Mouse (Mus musculus): ENCODE measurements around the gene Tmem252. TPM values are rescaled to one million over a fixed set of nuclear protein-coding genes. Genes with fewer than 3 reads are reported as not detected.

Gene Tmem252
- total RNA-seq, 4 experiments from 2014 or later: 0.17 to 0.65 (median 0.28) TPM

- no peak for DNase-seq (ENCODE audit: low spot score in 2 of 2)
Observed at GRCm38 (mm10) chr19:24720448-24720847, 46.6 kb downstream of the Tmem252 start.

DNA sequence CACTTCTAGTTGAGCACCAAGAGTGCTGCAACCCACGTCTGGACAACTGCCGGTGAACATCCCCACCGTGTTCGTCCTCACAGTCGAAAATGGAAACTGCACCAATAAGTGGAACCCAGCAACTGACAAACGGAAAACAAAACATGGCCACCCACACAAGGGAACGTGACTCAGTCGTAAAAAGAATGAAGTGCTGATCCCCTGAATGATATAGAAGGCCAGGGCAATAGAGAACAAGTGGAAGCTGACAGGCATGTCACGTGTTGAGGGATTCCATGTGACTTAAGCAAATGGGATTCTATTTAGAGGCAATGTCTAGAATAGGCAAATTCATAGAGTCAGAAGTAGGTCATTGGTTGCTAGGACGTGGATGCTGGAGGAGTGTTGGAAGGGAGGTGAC, 50.6 kb downstream of the Tmem252 start:
- peak in 1 of 2 experiments; percentile 8 for DNase-seq (ENCODE audit: low spot score in 2 of 2)

- DNase-seq (ENCODE audit: low spot score in 2 of 2): peak in 1 of 2 experiments; percentile 11
Observed at GRCm38 (mm10) chr19:24730661-24731060, 56.9 kb downstream of the Tmem252 start.

Other genes starting within 250 kb of the Tmem252 start
- gene Fam122a, start 196.7 kb upstream of the Tmem252 start, total RNA-seq (2022): 10 to 100 TPM; 22.3 to 30.1 (median 27.6) TPM
- gene Pip5k1b, start 118.1 kb upstream of the Tmem252 start, total RNA-seq (2022): 10 to 100 TPM; 19.4 to 23.4 (median 20.7) TPM
- gene Pgm5, start 187.8 kb downstream of the Tmem252 start, total RNA-seq (2022): 1 to 10 TPM; 5.0 to 6.8 (median 6.3) TPM
- gene Gm10053, start 201.7 kb downstream of the Tmem252 start, total RNA-seq (2022): 100 to 1,000 TPM; 176 to 189 (median 186) TPM
- gene Foxd4, start 227.2 kb downstream of the Tmem252 start, total RNA-seq (2022): not detected

Measured in left cerebral cortex, adult 8-10 months (tissue).